Mouse (Mus musculus): Measurements from ENCODE around the gene Mss51.

DNA sequence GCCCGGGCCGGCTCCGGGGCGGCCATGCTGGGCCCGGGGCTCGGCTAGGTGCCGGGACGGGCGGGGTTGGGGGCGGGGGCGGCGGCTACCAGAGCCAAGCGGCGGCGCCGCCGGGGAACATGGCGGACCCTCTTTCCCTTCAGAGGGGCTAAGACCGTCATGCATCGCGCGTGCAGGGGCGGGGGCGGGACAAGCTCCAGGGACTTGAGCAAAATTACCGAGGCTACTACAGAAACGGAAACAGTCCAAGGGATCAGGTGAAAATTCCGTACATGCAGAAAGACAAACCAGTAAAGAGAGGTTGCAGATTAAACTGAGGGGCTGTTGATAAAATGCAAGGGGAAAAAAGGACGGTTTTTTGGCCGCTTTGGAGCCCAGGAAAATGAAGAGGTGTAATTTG lies 49.7 kb upstream of the Mss51 start, which contains the start of gene Ppp3cb:
- TF ChIP-seq POLR2A (IDR thresholded peaks at IDR 0.05; ENCODE audit: borderline replicate concordance, extremely low read depth, low read depth, low read length) (0 out of 2 replicates have a peak, but pooled peaks have one; percentile 41), CTCF (IDR thresholded peaks at IDR 0.05; ENCODE audit: insufficient read depth, low read length) (no peak)

Measured in lung, adult 2 months (tissue).